Comparison of ENCODE assay signal across 19 mouse cellular contexts in the genomic region with DNA sequence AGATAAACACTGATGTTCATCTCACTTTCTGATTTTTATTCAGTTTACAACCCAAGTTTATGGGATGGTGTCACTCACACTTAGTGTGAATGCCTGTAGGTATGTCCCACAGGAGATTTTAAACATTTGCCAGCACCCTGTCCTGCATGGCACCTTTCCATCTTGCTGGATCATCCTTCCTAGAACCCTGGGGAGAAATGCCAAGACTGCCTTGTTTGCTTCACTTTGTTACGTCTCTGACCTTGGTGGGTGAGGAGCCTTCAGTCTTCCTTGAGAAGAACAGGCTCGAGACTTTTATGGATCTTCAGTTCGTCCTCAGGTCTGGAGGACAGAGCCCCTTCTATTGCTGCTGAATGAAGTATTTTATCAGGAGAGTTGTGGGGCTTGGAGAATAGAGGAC. TPM values are rescaled to one million over a fixed set of nuclear protein-coding genes. Genes with fewer than 3 reads are reported as not detected.
A peak's percentile ranks its signal among the peaks of the same experiment; 100 is the strongest.
DNase-seq lines count a peak whose midpoint lies in the region; ATAC-seq and TF ChIP-seq lines count a peak whose summit lies in the region.
"Had no signal": no experiment of that assay in that cellular context is flagged by ENCODE, and none has a peak within 500 bp of the region (broad histone marks: within the 10 kb centered on the region; RNA-seq: fewer than 3 reads in every experiment).

No protein-coding gene starts in this region.

- H3K4me1 ChIP-seq in heart, embryonic 11.5 days (ENCODE audit: control insufficient read depth, insufficient read depth, low read length): peaks cover 17% of the 10 kb centered on the region
- peaks cover 34% of the 10 kb centered on the region for H3K4me1 ChIP-seq in heart, postnatal 0 days (ENCODE audit: control insufficient read depth, insufficient read depth)

- ATAC-seq in heart, embryonic 11.5 days (replicated peaks; ENCODE audit: insufficient number of reproducible peaks, low FRiP score, low TSS enrichment): no peak
- ATAC-seq in heart, postnatal 0 days (ENCODE audit: insufficient read depth, low read depth): no peak
- ATAC-seq: liver, embryonic 12.5 days; midbrain, embryonic 16.5 days had no signal

- no peak overlapping the region for H3K4me3 ChIP-seq in heart, embryonic 11.5 days (ENCODE audit: low read depth, low read length)
- H3K4me3 ChIP-seq in layer of hippocampus, adult 2 months: no peak overlapping the region
- H3K4me3 ChIP-seq in heart, postnatal 0 days (ENCODE audit: low read depth, low read length): no peak overlapping the region
- H3K4me3 ChIP-seq: embryonic facial prominence, embryonic 12.5 days; hindbrain, embryonic 12.5 days; liver, embryonic 12.5 days; midbrain, embryonic 10.5 days; myocyte; neural tube, embryonic 13.5 days had no signal

- H3K27me3 ChIP-seq in heart, embryonic 11.5 days (ENCODE audit: control insufficient read depth, insufficient read depth, low read length): no peaks in the 10 kb centered on the region
- no peaks in the 10 kb centered on the region for H3K27me3 ChIP-seq in heart, postnatal 0 days (ENCODE audit: control insufficient read depth, insufficient read depth, low read length)
- H3K27me3 ChIP-seq: embryonic facial prominence, embryonic 12.5 days; hindbrain, embryonic 12.5 days; neural tube, embryonic 13.5 days had no signal

- 0 out of 2 replicates have a peak overlapping the region, but pooled peaks have one; percentile 22 for H3K27ac ChIP-seq in heart, embryonic 11.5 days (ENCODE audit: low read depth, low read length)
- H3K27ac ChIP-seq in layer of hippocampus, adult 2 months: peak overlapping the region; percentile 46; the same call in 1 of the 2 replicates
- H3K27ac ChIP-seq in heart, postnatal 0 days (ENCODE audit: low read depth): peak overlapping the region; percentile 99
- H3K27ac ChIP-seq: embryonic facial prominence, embryonic 12.5 days; hindbrain, embryonic 12.5 days; kidney, postnatal 0 days; liver, embryonic 12.5 days; midbrain, embryonic 10.5 days; neural tube, embryonic 13.5 days had no signal

- H3K4me2 ChIP-seq in heart, embryonic 11.5 days: no peak overlapping the region
- H3K4me2 ChIP-seq in heart, postnatal 0 days (ENCODE audit: low read depth, low read length): no peak overlapping the region
- H3K4me2 ChIP-seq: embryonic facial prominence, embryonic 12.5 days; hindbrain, embryonic 12.5 days; liver, embryonic 12.5 days; neural tube, embryonic 13.5 days had no signal

- DNase-seq in cerebellum, adult 9-10 months: peak; percentile 19
- no peak for DNase-seq in cerebellum, adult 11-12 months
- DNase-seq in heart, adult 8-10 months (ENCODE audit: low spot score): no peak
- DNase-seq in layer of hippocampus, adult 2 months (ENCODE audit: low spot score in 2 of 2): no peak
- no peak for DNase-seq in layer of hippocampus, adult 18-20 months (ENCODE audit: low spot score in 2 of 2)
- no peak for DNase-seq in heart, postnatal 0 days (ENCODE audit: low spot score)
- DNase-seq: cerebellum, postnatal 25 days; right cerebral cortex, adult 18-20 months; right cerebral cortex, postnatal 4 days; thymus, postnatal 14 days had no signal

- H3K9me3 ChIP-seq in heart, embryonic 11.5 days (replicated peaks; ENCODE audit: control insufficient read depth, low read length): 0 out of 2 replicates have a peak, but pooled peaks cover 2% of the 10 kb centered on the region
- no peaks in the 10 kb centered on the region for H3K9me3 ChIP-seq in heart, postnatal 0 days (replicated peaks; ENCODE audit: control insufficient read depth, low read length)
- H3K9me3 ChIP-seq: embryonic facial prominence, embryonic 12.5 days; hindbrain, embryonic 12.5 days; liver, embryonic 12.5 days; midbrain, embryonic 10.5 days; neural tube, embryonic 13.5 days had no signal

- H3K9ac ChIP-seq in heart, embryonic 11.5 days (ENCODE audit: low read depth, low read length): no peak overlapping the region
- H3K9ac ChIP-seq in heart, postnatal 0 days (replicated peaks; ENCODE audit: low read depth, low read length): no peak overlapping the region
- H3K9ac ChIP-seq: embryonic facial prominence, embryonic 12.5 days; hindbrain, embryonic 12.5 days; liver, embryonic 12.5 days; neural tube, embryonic 13.5 days had no signal

- TF ChIP-seq CTCF in layer of hippocampus, adult 2 months (conservative IDR thresholded peaks at IDR 0.05): no peak
- TF ChIP-seq CTCF in heart, postnatal 0 days (IDR thresholded peaks at IDR 0.05; ENCODE audit: low read depth): no peak

- H3K36me3 ChIP-seq in heart, embryonic 11.5 days (ENCODE audit: control insufficient read depth, insufficient read depth, low read length): no peaks in the 10 kb centered on the region
- no peaks in the 10 kb centered on the region for H3K36me3 ChIP-seq in heart, postnatal 0 days (replicated peaks; ENCODE audit: control insufficient read depth, insufficient read depth, low read length)
- H3K36me3 ChIP-seq: embryonic facial prominence, embryonic 12.5 days; hindbrain, embryonic 12.5 days; liver, embryonic 12.5 days; midbrain, embryonic 10.5 days; neural tube, embryonic 13.5 days had no signal

- TF ChIP-seq EP300 in heart, postnatal 0 days (IDR thresholded peaks at IDR 0.05; ENCODE audit: low read depth): no peak

- 75% methylated on average over 3 of the region's 3 CpGs for WGBS in heart, embryonic 11.5 days (ENCODE audit: insufficient replicate concordance)
- 75% methylated on average over 3 of the region's 3 CpGs for WGBS in heart, postnatal 0 days

RNA-seq across cellular contexts. Expression of gene Cd81, which starts 3.2 kb away (rescaled TPM):
- 632 and 701 TPM in 2 replicates for polyA plus RNA-seq in heart, embryonic 11.5 days (2014; fragmentation: Nextera tagmentation; extraction: Ambion mirVana)
- total RNA-seq in heart, adult 8-10 months (2022): 100 to 1,000 TPM; 397 to 430 (median 418) TPM
- 100 to 1,000 TPM; 419 to 448 TPM for total RNA-seq in layer of hippocampus, adult 2 months (2021)
- 100 to 1,000 TPM; 459 to 481 TPM for total RNA-seq in layer of hippocampus, adult 18-20 months (2021)
- 1,221 and 1,316 TPM in 2 replicates for total RNA-seq in heart, postnatal 0 days (2014; rRNA removed; ENCODE audit: low replicate concordance)
- 793 and 811 TPM in 2 replicates for polyA plus RNA-seq in heart, postnatal 0 days (2015; fragmentation: Nextera tagmentation; extraction: Ambion mirVana)

RNA-seq across cellular contexts. Expression of gene Tssc4, which starts 19.7 kb away (rescaled TPM):
- polyA plus RNA-seq in heart, embryonic 11.5 days (2014; fragmentation: Nextera tagmentation; extraction: Ambion mirVana): 36.2 and 48.4 TPM in 2 replicates
- 10 to 100 TPM; 13.6 to 15.2 (median 14.3) TPM for total RNA-seq in heart, adult 8-10 months (2022)
- 10 to 100 TPM; 38.5 to 41.4 TPM for total RNA-seq in layer of hippocampus, adult 2 months (2021)
- 10 to 100 TPM; 39.1 to 48.2 TPM for total RNA-seq in layer of hippocampus, adult 18-20 months (2021)
- 61.9 and 71.7 TPM in 2 replicates for total RNA-seq in heart, postnatal 0 days (2014; rRNA removed; ENCODE audit: low replicate concordance)
- 33.7 and 34.0 TPM in 2 replicates for polyA plus RNA-seq in heart, postnatal 0 days (2015; fragmentation: Nextera tagmentation; extraction: Ambion mirVana)

RNA-seq across cellular contexts. Expression of gene Tspan32, which starts 44.5 kb away (rescaled TPM):
- 18.2 and 19.5 TPM in 2 replicates for polyA plus RNA-seq in heart, embryonic 11.5 days (2014; fragmentation: Nextera tagmentation; extraction: Ambion mirVana)
- total RNA-seq in heart, adult 8-10 months (2022): 1 to 10 TPM in 1 of 4 experiments, under 1 TPM in 3; 0.27 to 2.8 (median 0.52) TPM
- total RNA-seq in layer of hippocampus, adult 2 months (2021): under 1 TPM in 1 of 2 experiments, not detected in 1; 0.36 TPM
- total RNA-seq in layer of hippocampus, adult 18-20 months (2021): under 1 TPM in 1 of 2 experiments, not detected in 1; 0.17 TPM
- total RNA-seq in heart, postnatal 0 days (2014; rRNA removed; ENCODE audit: low replicate concordance): 0.46 and 0.50 TPM in 2 replicates
- polyA plus RNA-seq in heart, postnatal 0 days (2015; fragmentation: Nextera tagmentation; extraction: Ambion mirVana): 1.1 and 1.7 TPM in 2 replicates

RNA-seq across cellular contexts. Expression of gene Trpm5, which starts 45.1 kb away (rescaled TPM):
- 1.2 and 2.4 TPM in 2 replicates for polyA plus RNA-seq in heart, embryonic 11.5 days (2014; fragmentation: Nextera tagmentation; extraction: Ambion mirVana)
- total RNA-seq in heart, adult 8-10 months (2022): under 1 TPM in 1 of 4 experiments, not detected in 3; 0.28 TPM
- total RNA-seq in layer of hippocampus, adult 2 months (2021): not detected
- under 1 TPM in 1 of 2 experiments, not detected in 1; 0.07 TPM for total RNA-seq in layer of hippocampus, adult 18-20 months (2021)
- 0.61 and 2.1 TPM in 2 replicates for total RNA-seq in heart, postnatal 0 days (2014; rRNA removed; ENCODE audit: low replicate concordance)
- polyA plus RNA-seq in heart, postnatal 0 days (2015; fragmentation: Nextera tagmentation; extraction: Ambion mirVana): 0.70 and 1.6 TPM in 2 replicates

RNA-seq across cellular contexts. Expression of gene Kcnq1, which starts 56.8 kb away (rescaled TPM):
- 9.2 and 12.1 TPM in 2 replicates for polyA plus RNA-seq in heart, embryonic 11.5 days (2014; fragmentation: Nextera tagmentation; extraction: Ambion mirVana)
- 10 to 100 TPM; 30.9 to 36.9 (median 32.8) TPM for total RNA-seq in heart, adult 8-10 months (2022)
- total RNA-seq in layer of hippocampus, adult 2 months (2021): under 1 TPM; 0.29 to 0.97 TPM
- total RNA-seq in layer of hippocampus, adult 18-20 months (2021): under 1 TPM; 0.28 to 0.40 TPM
- total RNA-seq in heart, postnatal 0 days (2014; rRNA removed; ENCODE audit: low replicate concordance): 73.3 and 75.9 TPM in 2 replicates
- polyA plus RNA-seq in heart, postnatal 0 days (2015; fragmentation: Nextera tagmentation; extraction: Ambion mirVana): 36.4 and 37.2 TPM in 2 replicates

Comparison
In these comparisons a context has a peak if more than half of its experiments do, and no peak if none do; other contexts are left out.
1. H3K27ac ChIP-seq: peak in every context shown above with its lines; median percentile 99 in heart, postnatal 0 days; 46 in layer of hippocampus, adult 2 months; 22 in heart, embryonic 11.5 days.